Mouse (Mus musculus): Measurements from ENCODE around the gene Prepl. TPM values are rescaled to one million over a fixed set of nuclear protein-coding genes. Genes with fewer than 3 reads are reported as not detected.

Prepl gene
- total and polyA plus RNA-seq, 3 experiments = 36.1 to 142 (median 122) TPM

GRCm38 (mm10) chr17:85044466-85044865 lies 45.6 kb downstream of the Prepl start:
- Histone ChIP-seq H3K9ac (ENCODE audit: low read depth, low read length) (no peak overlapping the region), H3K36me3 (ENCODE audit: control insufficient read depth, insufficient read depth, low read length) (no peaks in the 10 kb centered on the region), H3K79me2 (replicated peaks; ENCODE audit: control insufficient read depth, insufficient read depth, low read length) (no peaks in the 10 kb centered on the region), H3K4me3 (no peak overlapping the region), H3K27ac (no peak overlapping the region), H3K4me1 (ENCODE audit: control insufficient read depth, insufficient read depth, low read length) (no peaks in the 10 kb centered on the region), H3K27me3 (ENCODE audit: control insufficient read depth, insufficient read depth, low read length) (no peaks in the 10 kb centered on the region)
- TF ChIP-seq CTCF (IDR thresholded peaks at IDR 0.05) (no peak), POLR2A (IDR thresholded peaks at IDR 0.05; ENCODE audit: insufficient read depth, low read depth, low read length) (no peak), EP300 (IDR thresholded peaks at IDR 0.05; ENCODE audit: insufficient read depth, low read depth, low read length) (no peak)
- intact Hi-C loops (cut with DNase I) = no loop called here
- 91% methylated on average over 5 of the region's 5 CpGs for WGBS
- DNase-seq = no peak

DNA sequence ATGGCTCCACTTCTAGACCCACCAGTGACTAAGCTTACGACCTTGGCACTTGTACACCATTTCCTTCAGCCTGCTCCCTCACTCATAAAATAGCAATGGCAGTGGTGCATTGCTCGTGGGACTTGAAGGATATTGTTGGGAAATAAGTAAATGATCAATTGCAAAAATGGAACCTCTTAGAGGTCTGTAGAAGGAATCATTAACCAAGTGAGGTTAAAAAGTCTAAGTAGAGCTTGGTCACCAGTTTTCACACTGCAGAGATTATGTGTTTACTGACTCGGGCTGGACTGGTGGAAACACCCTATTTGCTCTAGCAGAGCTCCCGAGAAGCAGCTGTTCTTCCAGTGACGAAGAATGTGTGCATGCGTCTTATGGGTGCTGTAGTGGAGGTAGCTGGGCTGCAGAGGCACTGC lies 46.6 kb downstream of the Prepl start:
- Histone ChIP-seq H3K79me2 (replicated peaks; ENCODE audit: control insufficient read depth, insufficient read depth, low read length) (no peaks in the 10 kb centered on the region), H3K36me3 (ENCODE audit: control insufficient read depth, insufficient read depth, low read length) (no peaks in the 10 kb centered on the region), H3K27me3 (ENCODE audit: control insufficient read depth, insufficient read depth, low read length) (no peaks in the 10 kb centered on the region), H3K27ac (no peak overlapping the region), H3K4me3 (no peak overlapping the region), H3K4me1 (ENCODE audit: control insufficient read depth, insufficient read depth, low read length) (no peaks in the 10 kb centered on the region), H3K9ac (ENCODE audit: low read depth, low read length) (no peak overlapping the region)
- 81% methylated on average over 6 of the region's 6 CpGs for WGBS
- intact Hi-C loops (cut with DNase I) = no loop called here
- TF ChIP-seq CTCF (IDR thresholded peaks at IDR 0.05) (no peak), EP300 (IDR thresholded peaks at IDR 0.05; ENCODE audit: insufficient read depth, low read depth, low read length) (no peak)
- no peak for DNase-seq

DNA sequence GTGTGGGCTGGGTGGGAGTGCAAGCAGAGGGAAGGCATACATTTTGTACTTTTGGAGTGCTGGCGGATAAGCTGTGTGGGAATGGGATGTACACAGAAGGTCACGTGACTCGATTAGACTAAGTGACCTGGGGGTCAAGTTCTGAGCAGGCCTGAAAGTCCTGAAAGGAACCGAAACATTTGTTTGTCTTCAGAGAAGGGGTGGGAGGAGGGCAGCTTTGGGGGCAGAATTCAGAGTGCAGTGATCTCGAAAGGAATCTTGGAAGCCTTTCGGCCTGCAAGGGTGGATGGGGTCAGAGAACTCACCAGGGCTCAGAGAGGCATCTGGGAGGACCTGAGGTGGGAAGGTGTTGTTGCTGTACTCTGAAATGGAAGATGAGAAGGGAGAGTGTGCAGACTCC lies 47.6 kb downstream of the Prepl start:
- intact Hi-C loops (cut with DNase I) = no loop called here
- no peak overlapping the region for H3K27ac ChIP-seq
- no peak overlapping the region for H3K9ac ChIP-seq (ENCODE audit: low read depth, low read length)
- H3K79me2 ChIP-seq (replicated peaks; ENCODE audit: control insufficient read depth, insufficient read depth, low read length) = no peaks in the 10 kb centered on the region
- DNase-seq = no peak
- no peak overlapping the region for H3K4me3 ChIP-seq
- H3K4me1 ChIP-seq (ENCODE audit: control insufficient read depth, insufficient read depth, low read length) = no peaks in the 10 kb centered on the region
- no peaks in the 10 kb centered on the region for H3K36me3 ChIP-seq (ENCODE audit: control insufficient read depth, insufficient read depth, low read length)
- H3K27me3 ChIP-seq (ENCODE audit: control insufficient read depth, insufficient read depth, low read length) = no peaks in the 10 kb centered on the region
- 81% methylated on average over 6 of the region's 6 CpGs for WGBS
- TF ChIP-seq POLR2A (IDR thresholded peaks at IDR 0.05; ENCODE audit: insufficient read depth, low read depth, low read length) (no peak), EP300 (IDR thresholded peaks at IDR 0.05; ENCODE audit: insufficient read depth, low read depth, low read length) (no peak), CTCF (IDR thresholded peaks at IDR 0.05) (no peak)

DNA sequence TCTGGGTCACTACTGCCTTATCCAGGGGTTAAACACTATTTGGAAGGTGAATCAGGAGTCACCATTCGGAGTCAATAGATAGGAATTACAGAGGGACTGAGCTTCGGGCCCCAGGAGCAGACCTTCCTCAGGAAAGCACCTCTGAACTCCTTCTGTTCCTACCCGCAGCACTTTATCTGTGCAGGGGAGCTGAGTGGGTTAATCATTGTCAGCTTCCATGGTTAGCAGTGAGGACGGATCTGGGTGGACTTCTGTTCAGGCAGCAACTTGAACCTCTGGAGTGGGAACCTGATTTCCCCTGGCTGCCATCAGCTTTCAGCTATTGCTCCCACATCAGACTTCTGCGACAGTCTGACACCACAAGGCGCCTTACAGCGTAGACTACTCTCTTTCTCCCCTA lies 49.1 kb downstream of the Prepl start:
- no peak overlapping the region for H3K27ac ChIP-seq
- H3K9ac ChIP-seq (ENCODE audit: low read depth, low read length) = no peak overlapping the region
- H3K4me1 ChIP-seq (ENCODE audit: control insufficient read depth, insufficient read depth, low read length) = no peaks in the 10 kb centered on the region
- no peak overlapping the region for H3K4me3 ChIP-seq
- H3K79me2 ChIP-seq (replicated peaks; ENCODE audit: control insufficient read depth, insufficient read depth, low read length) = no peaks in the 10 kb centered on the region
- 72% methylated on average over 7 of the region's 7 CpGs for WGBS
- TF ChIP-seq CTCF (IDR thresholded peaks at IDR 0.05) (no peak), POLR2A (IDR thresholded peaks at IDR 0.05; ENCODE audit: insufficient read depth, low read depth, low read length) (no peak), EP300 (IDR thresholded peaks at IDR 0.05; ENCODE audit: insufficient read depth, low read depth, low read length) (no peak)
- DNase-seq = no peak
- H3K27me3 ChIP-seq (ENCODE audit: control insufficient read depth, insufficient read depth, low read length) = no peaks in the 10 kb centered on the region
- intact Hi-C loops (cut with DNase I) = no loop called here
- no peaks in the 10 kb centered on the region for H3K36me3 ChIP-seq (ENCODE audit: control insufficient read depth, insufficient read depth, low read length)

DNA sequence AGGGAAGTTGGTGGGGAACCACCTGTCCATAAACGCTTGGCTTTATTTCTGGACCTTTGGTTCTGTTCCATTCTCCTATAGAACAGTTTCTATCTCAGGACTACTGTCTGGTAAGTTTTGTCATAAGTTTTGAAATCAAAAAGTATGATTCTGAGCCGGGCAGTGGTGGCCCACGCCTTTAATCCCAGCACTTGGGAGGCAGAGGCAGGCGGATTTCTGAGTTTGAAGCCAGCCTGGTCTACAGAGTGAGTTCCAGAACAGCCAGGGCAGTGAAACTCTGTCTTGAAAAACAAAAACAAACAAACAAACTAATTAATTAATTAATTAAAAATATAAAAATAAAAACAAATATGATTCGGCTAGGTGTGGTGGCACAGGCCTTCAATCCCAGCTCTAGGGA lies 51.3 kb downstream of the Prepl start:
- WGBS = 93% methylated on average over 5 of the region's 5 CpGs

DNA sequence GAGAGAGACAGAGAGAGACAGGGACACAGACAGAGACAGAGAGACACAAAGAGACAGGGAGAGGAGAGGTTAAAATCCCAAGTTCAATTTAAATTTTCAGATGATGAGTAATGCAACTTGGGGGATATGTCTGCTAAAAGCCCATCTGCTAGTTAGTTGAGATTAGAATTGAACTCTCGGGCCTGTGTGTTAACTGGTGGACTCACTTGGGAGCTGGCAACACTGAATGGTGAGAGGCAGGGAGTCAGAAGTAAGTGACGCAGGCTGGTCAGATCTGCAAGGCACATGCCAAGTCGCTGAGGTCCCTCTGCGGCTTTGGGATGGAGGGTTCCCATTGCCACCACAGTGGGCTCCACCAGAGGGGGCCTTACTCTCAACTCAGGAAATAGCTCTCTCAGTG lies 51.7 kb downstream of the Prepl start:
- no peak overlapping the region for H3K9ac ChIP-seq (ENCODE audit: low read depth, low read length)
- WGBS = 79% methylated on average over 4 of the region's 4 CpGs

More for the DNA sequence above, 51.3 kb downstream of the Prepl start:
- H3K79me2 ChIP-seq (replicated peaks; ENCODE audit: control insufficient read depth, insufficient read depth, low read length) = no peaks in the 10 kb centered on the region
- H3K27me3 ChIP-seq (ENCODE audit: control insufficient read depth, insufficient read depth, low read length) = no peaks in the 10 kb centered on the region
- intact Hi-C loops (cut with DNase I) = no loop called here
- no peak for DNase-seq
- H3K4me1 ChIP-seq (ENCODE audit: control insufficient read depth, insufficient read depth, low read length) = no peaks in the 10 kb centered on the region
- TF ChIP-seq POLR2A (IDR thresholded peaks at IDR 0.05; ENCODE audit: insufficient read depth, low read depth, low read length) (no peak), CTCF (IDR thresholded peaks at IDR 0.05) (no peak), EP300 (IDR thresholded peaks at IDR 0.05; ENCODE audit: insufficient read depth, low read depth, low read length) (no peak)
- no peak overlapping the region for H3K9ac ChIP-seq (ENCODE audit: low read depth, low read length)
- no peak overlapping the region for H3K4me3 ChIP-seq
- no peaks in the 10 kb centered on the region for H3K36me3 ChIP-seq (ENCODE audit: control insufficient read depth, insufficient read depth, low read length)
- H3K27ac ChIP-seq = no peak overlapping the region

More for the DNA sequence above, 51.7 kb downstream of the Prepl start:
- Histone ChIP-seq H3K79me2 (replicated peaks; ENCODE audit: control insufficient read depth, insufficient read depth, low read length) (no peaks in the 10 kb centered on the region), H3K27ac (no peak overlapping the region), H3K4me1 (ENCODE audit: control insufficient read depth, insufficient read depth, low read length) (no peaks in the 10 kb centered on the region), H3K4me3 (no peak overlapping the region), H3K27me3 (ENCODE audit: control insufficient read depth, insufficient read depth, low read length) (no peaks in the 10 kb centered on the region), H3K36me3 (ENCODE audit: control insufficient read depth, insufficient read depth, low read length) (no peaks in the 10 kb centered on the region)
- intact Hi-C loops (cut with DNase I) = no loop called here
- TF ChIP-seq POLR2A (IDR thresholded peaks at IDR 0.05; ENCODE audit: insufficient read depth, low read depth, low read length) (no peak), CTCF (IDR thresholded peaks at IDR 0.05) (no peak), EP300 (IDR thresholded peaks at IDR 0.05; ENCODE audit: insufficient read depth, low read depth, low read length) (no peak)
- no peak for DNase-seq

Data from heart, adult 2 months (tissue).